In genomic region chr8:15610217-15610616, GRCm38 (mm10) we compare ENCODE assay signal across 26 mouse cellular contexts.
DNase-seq lines count a peak whose midpoint lies in the region; ATAC-seq and TF ChIP-seq lines count a peak whose summit lies in the region.
"Had no signal": no experiment of that assay in that cellular context is flagged by ENCODE, and none has a peak within 500 bp of the region (broad histone marks: within the 10 kb centered on the region; RNA-seq: fewer than 3 reads in every experiment).

No protein-coding gene starts in this region.

- peaks cover 8% of the 10 kb centered on the region; the same call in 1 of the 2 replicates for H3K4me1 ChIP-seq in heart, embryonic 12.5 days (replicated peaks)
- peaks cover 3% of the 10 kb centered on the region; the same call in 1 of the 2 replicates for H3K4me1 ChIP-seq in midbrain, embryonic 11.5 days (ENCODE audit: control insufficient read depth, insufficient read depth, low read length)
- peaks cover 23% of the 10 kb centered on the region for H3K4me1 ChIP-seq in midbrain, embryonic 13.5 days (replicated peaks)
- H3K4me1 ChIP-seq: heart, embryonic 15.5 days; hindbrain, embryonic 12.5 days; liver, embryonic 15.5 days; lung, embryonic 15.5 days; megakaryocyte, embryonic 14.5 days; neural tube, embryonic 12.5 days had no signal

- no peak for ATAC-seq in heart, embryonic 12.5 days (ENCODE audit: insufficient number of reproducible peaks, low FRiP score)
- ATAC-seq in midbrain, embryonic 11.5 days (ENCODE audit: low FRiP score), result no peak
- no peak for ATAC-seq in midbrain, embryonic 13.5 days
- ATAC-seq: CD4-positive, CD25-positive, alpha-beta regulatory T cell, adult 4 months had no signal

- TF ChIP-seq POLR2A in myocyte (IDR thresholded peaks at IDR 0.05; ENCODE audit: insufficient read length, low read depth), result no peak

- no peaks in the 10 kb centered on the region for H3K79me2 ChIP-seq in myocyte (ENCODE audit: control insufficient read depth, insufficient read depth)

- no peaks in the 10 kb centered on the region for H3K9me3 ChIP-seq in heart, embryonic 12.5 days (replicated peaks)
- no peaks in the 10 kb centered on the region for H3K9me3 ChIP-seq in midbrain, embryonic 11.5 days (ENCODE audit: control insufficient read depth, low read length)
- H3K9me3 ChIP-seq in midbrain, embryonic 13.5 days, result no peaks in the 10 kb centered on the region
- H3K9me3 ChIP-seq: forebrain, embryonic 10.5 days; heart, embryonic 15.5 days; hindbrain, embryonic 12.5 days; liver, embryonic 15.5 days; lung, embryonic 15.5 days; neural tube, embryonic 12.5 days had no signal

- 46% methylated on average over 8 of the region's 8 CpGs for WGBS in heart, embryonic 12.5 days
- 63% methylated on average over 8 of the region's 8 CpGs for WGBS in midbrain, embryonic 11.5 days
- 41% methylated on average over 8 of the region's 8 CpGs for WGBS in midbrain, embryonic 13.5 days

- no peak overlapping the region for H3K27ac ChIP-seq in heart, embryonic 12.5 days (ENCODE audit: poor library complexity, severe bottlenecking)
- H3K27ac ChIP-seq in midbrain, embryonic 11.5 days (ENCODE audit: low read depth, low read length), result no peak overlapping the region
- no peak overlapping the region for H3K27ac ChIP-seq in midbrain, embryonic 13.5 days
- H3K27ac ChIP-seq: forebrain, embryonic 10.5 days; heart, embryonic 15.5 days; hindbrain, embryonic 12.5 days; liver, embryonic 15.5 days; lung, embryonic 15.5 days; neural tube, embryonic 12.5 days had no signal

- DNase-seq in adrenal gland, postnatal 25 days, result peak; percentile 6
- no peak for DNase-seq in adrenal gland, adult 8-10 months
- no peak for DNase-seq in heart, adult 9 months (ENCODE audit: low spot score in 2 of 2)
- peak; percentile 66 for DNase-seq in midbrain, embryonic 11.5 days (ENCODE audit: low spot score, missing footprints)
- no peak for DNase-seq in cerebellum, postnatal 36 days
- DNase-seq: cerebellum, adult 2 months; cerebellum, postnatal 25 days; gastrocnemius, postnatal 36 days; kidney, adult 11 months; kidney, postnatal 4 days; layer of hippocampus, adult 9-11 months; liver; lung, postnatal 36 days; right cerebral cortex, postnatal 14 days; spleen, adult 18-20 months had no signal

- H3K9ac ChIP-seq in heart, embryonic 12.5 days, result no peak overlapping the region
- H3K9ac ChIP-seq in midbrain, embryonic 11.5 days (ENCODE audit: low read length), result no peak overlapping the region
- H3K9ac ChIP-seq in midbrain, embryonic 13.5 days (replicated peaks), result no peak overlapping the region
- H3K9ac ChIP-seq: heart, embryonic 15.5 days; hindbrain, embryonic 12.5 days; liver, embryonic 15.5 days; lung, embryonic 15.5 days; neural tube, embryonic 12.5 days had no signal

- peak overlapping the region; percentile 17; the same call in 1 of the 2 replicates for H3K4me2 ChIP-seq in heart, embryonic 12.5 days
- H3K4me2 ChIP-seq in midbrain, embryonic 11.5 days, result no peak overlapping the region
- no peak overlapping the region for H3K4me2 ChIP-seq in midbrain, embryonic 13.5 days (replicated peaks)
- peak overlapping the region; percentile 15 for H3K4me2 ChIP-seq in myocyte (ENCODE audit: low read depth)
- H3K4me2 ChIP-seq: heart, embryonic 15.5 days; hindbrain, embryonic 12.5 days; liver, embryonic 15.5 days; lung, embryonic 15.5 days; neural tube, embryonic 12.5 days had no signal

- no peaks in the 10 kb centered on the region for H3K27me3 ChIP-seq in heart, embryonic 12.5 days (replicated peaks)
- H3K27me3 ChIP-seq in midbrain, embryonic 11.5 days (ENCODE audit: control insufficient read depth, insufficient read depth, low read length), result no peaks in the 10 kb centered on the region
- H3K27me3 ChIP-seq in midbrain, embryonic 13.5 days, result no peaks in the 10 kb centered on the region
- no peaks in the 10 kb centered on the region for H3K27me3 ChIP-seq in myocyte (ENCODE audit: control insufficient read depth, insufficient read depth, insufficient read length)
- H3K27me3 ChIP-seq: heart, embryonic 15.5 days; hindbrain, embryonic 12.5 days; liver, embryonic 15.5 days; lung, embryonic 15.5 days; megakaryocyte, embryonic 14.5 days; neural tube, embryonic 12.5 days had no signal

- H3K36me3 ChIP-seq in heart, embryonic 12.5 days, result no peaks in the 10 kb centered on the region
- no peaks in the 10 kb centered on the region for H3K36me3 ChIP-seq in midbrain, embryonic 11.5 days (ENCODE audit: control insufficient read depth, insufficient read depth, low read length)
- H3K36me3 ChIP-seq in midbrain, embryonic 13.5 days, result no peaks in the 10 kb centered on the region
- no peaks in the 10 kb centered on the region for H3K36me3 ChIP-seq in myocyte (ENCODE audit: control insufficient read depth, insufficient read depth)
- H3K36me3 ChIP-seq: forebrain, embryonic 10.5 days; heart, embryonic 15.5 days; hindbrain, embryonic 12.5 days; liver, embryonic 15.5 days; lung, embryonic 15.5 days; neural tube, embryonic 12.5 days had no signal

- no peak overlapping the region for H3ac ChIP-seq in myocyte (ENCODE audit: control insufficient read depth, insufficient read length)

- no peak overlapping the region for H3K4me3 ChIP-seq in heart, embryonic 12.5 days
- H3K4me3 ChIP-seq in midbrain, embryonic 11.5 days (ENCODE audit: low read depth, low read length), result no peak overlapping the region
- H3K4me3 ChIP-seq in midbrain, embryonic 13.5 days (replicated peaks), result no peak overlapping the region
- H3K4me3 ChIP-seq in myocyte, result no peak overlapping the region
- H3K4me3 ChIP-seq: forebrain, embryonic 10.5 days; heart, embryonic 15.5 days; hindbrain, embryonic 12.5 days; liver, embryonic 15.5 days; lung, embryonic 15.5 days; megakaryocyte, embryonic 14.5 days; neural tube, embryonic 12.5 days had no signal

TF ChIP-seq in myocyte, 11 proteins besides CTCF, POLR2A, EP300 and RAD21:
- peak in 2 of 3 experiments; percentile 16 to 17 for TF ChIP-seq MYOD1 (IDR thresholded peaks at IDR 0.05; ENCODE audit: control insufficient read depth in 1 of 3, insufficient read length in 2 of 3, low read depth in 2 of 3)
- TF ChIP-seq MAX (IDR thresholded peaks at IDR 0.05; ENCODE audit: low read depth), result no peak
- TF ChIP-seq MYOG (IDR thresholded peaks at IDR 0.05; ENCODE audit: control insufficient read depth in 1 of 3, insufficient read depth in 1 of 3, insufficient read length in 2 of 3, low read depth in 2 of 3), result peak in 1 of 3 experiments; percentile 58
- no peak for TF ChIP-seq USF1 (IDR thresholded peaks at IDR 0.05; ENCODE audit: low read depth)
- no peak for TF ChIP-seq TCF3 (IDR thresholded peaks at IDR 0.05; ENCODE audit: insufficient read length, low read depth)
- TF ChIP-seq CEBPB (IDR thresholded peaks at IDR 0.05; ENCODE audit: insufficient read depth, poor library complexity, severe bottlenecking), result no peak
- no peak for TF ChIP-seq POLR2AphosphoS2 (IDR thresholded peaks at IDR 0.05; ENCODE audit: insufficient read length, low read depth)
- TF ChIP-seq TCF12 (IDR thresholded peaks at IDR 0.05; ENCODE audit: insufficient read depth, poor library complexity, severe bottlenecking), result no peak
- TF ChIP-seq REST (IDR thresholded peaks at IDR 0.05; ENCODE audit: insufficient read depth, insufficient read length), result no peak

Comparison
In these comparisons a context has a peak if more than half of its experiments do, and no peak if none do; other contexts are left out.
1. DNase-seq: peak in adrenal gland, postnatal 25 days (single experiment) and midbrain, embryonic 11.5 days (single experiment); none in adrenal gland, adult 8-10 months (single experiment), heart, adult 9 months (0 of 2) and cerebellum, postnatal 36 days (0 of 2).
2. H3K4me2 ChIP-seq: peak in heart, embryonic 12.5 days (single experiment) and myocyte (single experiment); none in midbrain, embryonic 11.5 days (single experiment) and midbrain, embryonic 13.5 days (single experiment).